Mouse (Mus musculus) forebrain, embryonic 16.5 days (tissue): Measurements from ENCODE around the gene Mcub. TPM values are rescaled to one million over a fixed set of nuclear protein-coding genes. Genes with fewer than 3 reads are reported as not detected.

Experiments
- ATAC-seq: fragments of 200-750 bp; cut with Nextera tagmentation; 2 replicates; pipeline ENCODE4 v1.8.0; 2017; ENCODE audit warnings: mild to moderate bottlenecking, moderate library complexity
- H3K27ac ChIP-seq: fragments of 300-500 bp; sonication (generic); 2 replicates; pipeline ENCODE4 v1.5.1; 2014; ENCODE audit warnings: low read length, control low read depth
- H3K27me3 ChIP-seq: fragments of 300-500 bp; sonication (generic); replicated peaks from 2 replicates; pipeline ENCODE4 v1.6.1; 2014; ENCODE audit warnings: low read length; ENCODE audit not compliant: control insufficient read depth, insufficient read depth
- H3K36me3 ChIP-seq: fragments of 300-500 bp; sonication (generic); 2 replicates; pipeline ENCODE4 v1.6.1; 2014; ENCODE audit not compliant: control insufficient read depth, insufficient read depth
- H3K4me1 ChIP-seq: fragments of 300-500 bp; sonication (generic); replicated peaks from 2 replicates; pipeline ENCODE4 v1.6.1; 2014; ENCODE audit warnings: low read length; ENCODE audit not compliant: control insufficient read depth, insufficient read depth
- H3K4me2 ChIP-seq: fragments of 300-500 bp; sonication (generic); 2 replicates; pipeline ENCODE4 v1.6.1; 2014; ENCODE audit warnings: mild to moderate bottlenecking, low read length, control low read depth
- H3K4me3 ChIP-seq: fragments of 300-500 bp; sonication (generic); replicated peaks from 2 replicates; pipeline ENCODE4 v1.5.1; 2014; ENCODE audit warnings: mild to moderate bottlenecking, low read length, control low read depth
- H3K9ac ChIP-seq: fragments of 300-500 bp; sonication (generic); replicated peaks from 2 replicates; pipeline ENCODE4 v1.6.1; 2014; ENCODE audit warnings: low read depth, low read length, control low read depth
- H3K9me3 ChIP-seq: fragments of 300-500 bp; sonication (generic); 2 replicates; pipeline ENCODE4 v1.6.1; 2016; ENCODE audit warnings: low read length; ENCODE audit not compliant: control insufficient read depth
- WGBS: fragments of 180-500 bp; shearing (Covaris S2); extraction: QIAGEN DNeasy Blood & Tissue Kit; methylation state at CpG from one replicate; pipeline ENCODE4 v1.1.7; 2014; 5-methylcytosine and 5-hydroxymethylcytosine counted together
- polyA plus RNA-seq: library from polyadenylated mRNA; unstranded; fragments of >200 nt; fragmentation: Nextera tagmentation; extraction: Ambion mirVana; gene quantifications from 2 replicates; pipeline ENCODE4 v1.2.1, GENCODE M21; 2015

Gene Mcub
- polyA plus RNA-seq, 1 experiment from 2014 or later, result 4.7 TPM

DNA sequence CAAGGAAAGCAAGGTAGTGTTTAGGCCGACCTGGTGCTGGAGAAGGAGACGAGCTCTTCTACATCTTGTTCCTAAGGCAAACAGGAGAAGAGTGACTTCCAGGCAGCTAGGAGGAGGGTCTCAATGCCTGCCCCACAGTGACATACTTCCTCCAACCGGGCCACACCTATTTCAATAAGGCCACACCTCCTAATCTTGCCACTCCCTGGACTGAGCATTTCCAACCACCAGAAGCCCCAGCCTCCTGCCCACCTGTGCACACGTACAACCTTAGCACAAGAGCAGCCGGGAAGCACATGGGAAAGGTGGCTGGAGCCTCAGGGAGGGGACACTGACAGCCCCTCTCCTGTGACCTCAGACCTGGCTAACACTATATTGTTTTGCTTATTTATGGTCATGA lies 78.0 kb downstream of the Mcub start:
- ATAC-seq, result no peak
- Histone ChIP-seq H3K9ac (no peak overlapping the region), H3K4me3 (no peak overlapping the region), H3K9me3 (no peaks in the 10 kb centered on the region), H3K27me3 (no peaks in the 10 kb centered on the region), H3K36me3 (peaks cover 6% of the 10 kb centered on the region), H3K27ac (no peak overlapping the region), H3K4me1 (no peaks in the 10 kb centered on the region), H3K4me2 (no peak overlapping the region)
- WGBS, result 89% methylated on average over 5 of the region's 5 CpGs

DNA sequence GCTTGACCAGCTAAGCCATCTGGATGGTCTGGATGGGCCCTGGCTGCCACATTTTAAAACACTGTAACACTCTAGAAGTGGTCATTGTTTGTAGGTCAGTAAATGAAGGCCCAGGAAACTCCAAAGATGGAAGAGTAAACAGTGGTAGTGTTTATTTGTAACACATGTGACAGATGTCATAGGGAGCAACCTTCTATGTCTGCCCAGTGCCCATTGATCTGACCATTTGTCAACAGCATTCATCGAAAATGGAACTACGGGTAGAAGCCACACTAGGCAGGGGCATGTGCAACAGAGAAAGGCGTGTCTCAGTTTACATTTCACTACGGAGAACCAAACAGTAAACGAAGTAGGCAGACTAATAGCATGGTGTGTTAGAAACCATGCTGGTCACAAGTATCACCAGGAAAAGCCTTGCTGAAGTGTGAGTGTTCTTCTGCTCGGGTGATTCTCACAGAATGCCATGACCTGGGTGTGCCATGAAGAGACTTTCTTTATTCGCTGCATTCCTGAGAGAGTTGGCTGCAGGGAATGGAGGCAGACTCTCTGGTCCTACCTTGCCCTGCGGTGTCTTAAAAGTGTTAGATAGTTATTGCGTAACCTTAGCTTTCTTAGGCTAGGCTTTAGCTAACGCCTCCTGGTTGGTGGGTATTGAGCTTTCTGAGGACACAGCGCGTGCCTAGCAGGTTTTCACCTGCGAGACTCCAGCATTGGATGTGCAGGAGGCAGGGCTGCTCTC lies 82.1 kb downstream of the Mcub start:
- Histone ChIP-seq H3K9me3 (no peaks in the 10 kb centered on the region), H3K4me2 (no peak overlapping the region), H3K4me3 (no peak overlapping the region), H3K4me1 (no peaks in the 10 kb centered on the region), H3K27me3 (no peaks in the 10 kb centered on the region), H3K36me3 (peaks cover 6% of the 10 kb centered on the region), H3K27ac (no peak overlapping the region), H3K9ac (no peak overlapping the region)
- ATAC-seq, result no peak
- WGBS, result 91% methylated on average over 13 of the region's 13 CpGs

DNA sequence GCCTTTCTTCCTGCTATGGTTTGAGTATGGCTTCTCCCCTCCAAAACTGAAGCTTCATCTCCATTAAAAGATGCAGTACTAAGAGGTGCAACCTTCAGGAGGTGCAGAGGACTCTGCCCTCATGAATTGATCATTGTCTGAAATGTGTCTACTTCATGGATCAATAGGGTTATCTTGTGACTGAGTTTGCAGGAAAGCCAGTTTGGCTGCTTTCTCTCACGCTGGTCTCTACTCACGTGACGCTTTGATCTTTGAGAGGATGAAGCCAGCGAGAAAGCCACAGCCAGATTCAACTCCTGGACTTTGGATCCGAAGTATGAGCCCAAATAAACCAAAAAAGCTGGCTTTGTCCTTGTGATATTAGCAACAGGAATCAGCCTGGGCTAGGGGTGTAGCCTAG lies 83.6 kb downstream of the Mcub start:
- WGBS, result 90% methylated on average over 5 of the region's 5 CpGs
- Histone ChIP-seq H3K36me3 (peaks cover 3% of the 10 kb centered on the region; the same call in 1 of the 2 replicates), H3K4me3 (no peak overlapping the region), H3K9me3 (no peaks in the 10 kb centered on the region), H3K27ac (no peak overlapping the region), H3K9ac (no peak overlapping the region), H3K27me3 (no peaks in the 10 kb centered on the region), H3K4me1 (no peaks in the 10 kb centered on the region), H3K4me2 (no peak overlapping the region)
- no peak for ATAC-seq

DNA sequence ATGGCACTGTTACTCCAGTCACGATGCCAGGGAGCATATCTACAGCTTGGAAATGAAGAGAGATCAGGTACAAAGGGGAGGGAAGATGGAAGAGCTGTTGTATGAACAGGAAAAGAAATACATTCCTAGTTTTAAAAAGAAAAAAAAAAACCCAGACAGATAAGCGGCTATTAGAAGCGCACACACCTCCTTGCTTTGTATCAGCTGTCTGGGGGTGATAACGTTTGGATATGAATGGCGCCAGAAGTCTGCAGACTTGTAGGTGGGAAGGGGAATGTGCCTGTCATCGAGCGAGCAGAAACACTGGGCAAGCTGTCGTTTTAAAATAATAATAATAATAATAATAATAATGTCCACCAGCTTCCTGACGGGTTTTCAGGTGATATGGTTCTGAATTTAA lies 84.4 kb downstream of the Mcub start:
- no peaks in the 10 kb centered on the region for H3K27me3 ChIP-seq
- no peak for ATAC-seq
- H3K4me2 ChIP-seq, result no peak overlapping the region
- H3K4me3 ChIP-seq, result no peak overlapping the region
- H3K27ac ChIP-seq, result no peak overlapping the region
- no peaks in the 10 kb centered on the region for H3K9me3 ChIP-seq
- no peaks in the 10 kb centered on the region for H3K4me1 ChIP-seq
- WGBS, result 85% methylated on average over 9 of the region's 9 CpGs
- H3K36me3 ChIP-seq, result peaks cover 3% of the 10 kb centered on the region; the same call in 1 of the 2 replicates
- no peak overlapping the region for H3K9ac ChIP-seq

DNA sequence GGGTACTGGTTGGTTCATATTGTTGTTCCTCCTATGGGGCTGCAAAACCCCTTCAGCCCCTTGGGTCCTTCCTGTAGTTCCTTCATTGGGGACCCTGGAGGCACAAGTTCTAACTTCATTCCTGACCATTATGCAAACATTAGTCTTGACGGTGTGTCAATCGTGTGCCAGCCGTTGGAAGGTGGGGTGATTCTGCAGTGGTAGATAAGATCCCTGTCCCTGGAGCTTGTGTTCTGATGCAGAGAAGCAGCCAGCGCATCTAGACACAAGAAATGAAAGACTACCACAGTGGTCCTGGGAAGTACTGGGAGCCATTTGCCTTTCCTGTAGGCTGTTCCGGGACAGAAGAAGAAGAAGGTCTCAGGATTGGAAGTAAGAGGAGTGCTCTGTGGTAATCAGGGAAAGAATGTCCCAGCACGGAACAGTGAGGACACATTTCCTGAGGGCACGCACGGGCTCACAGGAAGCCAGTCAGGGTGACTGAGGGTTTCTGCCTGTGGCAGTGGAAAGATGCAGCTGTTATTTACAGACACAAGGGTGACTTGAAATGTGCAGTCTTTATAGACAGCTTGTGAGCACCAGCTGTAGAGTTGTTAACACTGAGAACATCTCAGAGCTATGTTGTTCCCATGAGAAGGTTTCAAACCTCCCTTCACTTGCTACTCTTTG lies 88.9 kb downstream of the Mcub start:
- H3K27ac ChIP-seq, result no peak overlapping the region
- no peaks in the 10 kb centered on the region for H3K36me3 ChIP-seq
- no peaks in the 10 kb centered on the region for H3K27me3 ChIP-seq
- H3K4me3 ChIP-seq, result no peak overlapping the region
- WGBS, result 92% methylated on average over 8 of the region's 8 CpGs
- H3K4me1 ChIP-seq, result peaks cover 11% of the 10 kb centered on the region
- no peaks in the 10 kb centered on the region for H3K9me3 ChIP-seq
- ATAC-seq, result no peak
- H3K4me2 ChIP-seq, result no peak overlapping the region
- H3K9ac ChIP-seq, result no peak overlapping the region

DNA sequence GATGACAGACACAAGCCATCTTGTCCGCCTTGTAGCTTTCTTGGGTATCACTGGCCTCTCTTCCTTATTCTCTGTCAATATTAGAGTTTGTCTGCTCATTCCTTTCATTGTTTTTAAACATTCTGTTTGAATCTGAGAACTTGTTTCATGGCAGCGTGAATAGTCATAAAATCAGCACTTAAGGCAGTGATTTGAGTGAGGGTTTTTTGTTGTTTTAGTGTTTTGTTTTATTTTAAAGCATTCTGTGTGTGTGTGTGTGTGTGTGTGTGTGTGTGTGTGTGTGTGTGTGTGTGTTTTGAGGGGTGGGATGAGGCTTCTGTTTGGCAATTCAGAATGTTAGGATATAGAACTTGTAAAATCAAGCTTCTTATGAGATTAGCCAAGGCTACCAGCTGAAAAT lies 90.1 kb downstream of the Mcub start:
- ATAC-seq, result no peak
- Histone ChIP-seq H3K4me3 (no peak overlapping the region), H3K36me3 (no peaks in the 10 kb centered on the region), H3K4me2 (peak overlapping the region; percentile 86; the same call in 1 of the 2 replicates), H3K27me3 (no peaks in the 10 kb centered on the region), H3K27ac (no peak overlapping the region), H3K4me1 (peaks cover 11% of the 10 kb centered on the region), H3K9ac (no peak overlapping the region), H3K9me3 (no peaks in the 10 kb centered on the region)
- 55% methylated on average over 2 of the region's 2 CpGs for WGBS

DNA sequence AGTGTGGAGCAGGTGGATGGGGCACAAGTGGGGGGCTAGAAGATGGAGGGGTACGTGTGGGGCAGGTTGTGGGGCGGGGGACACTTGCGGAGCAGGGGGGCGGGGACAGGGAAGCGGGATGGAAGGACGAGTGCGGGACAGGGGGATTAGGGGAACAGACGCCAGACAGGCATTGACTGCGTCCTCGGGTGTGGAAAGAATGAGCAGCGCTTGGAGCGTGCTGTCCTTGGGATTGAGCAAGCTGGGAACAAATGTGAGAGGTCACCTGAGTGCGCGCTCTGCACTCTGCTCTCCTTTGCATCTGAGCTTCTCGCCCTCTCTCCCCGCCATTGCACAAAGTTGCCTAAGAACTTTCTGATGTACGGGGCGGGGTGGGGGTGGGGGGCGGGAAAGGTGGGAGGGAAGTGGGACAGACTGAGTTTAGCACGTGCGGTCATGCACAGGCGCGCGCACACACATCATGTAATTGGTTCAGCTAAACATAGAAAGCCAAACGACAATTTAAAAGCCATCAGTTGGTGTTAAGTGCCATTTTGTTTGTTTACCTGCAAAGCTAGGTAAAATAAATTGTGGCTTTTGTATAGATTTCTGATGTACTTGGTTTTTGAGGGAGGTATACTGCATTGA lies 90.8 kb downstream of the Mcub start:
- H3K4me2 ChIP-seq, result peak overlapping the region; percentile 86

DNA sequence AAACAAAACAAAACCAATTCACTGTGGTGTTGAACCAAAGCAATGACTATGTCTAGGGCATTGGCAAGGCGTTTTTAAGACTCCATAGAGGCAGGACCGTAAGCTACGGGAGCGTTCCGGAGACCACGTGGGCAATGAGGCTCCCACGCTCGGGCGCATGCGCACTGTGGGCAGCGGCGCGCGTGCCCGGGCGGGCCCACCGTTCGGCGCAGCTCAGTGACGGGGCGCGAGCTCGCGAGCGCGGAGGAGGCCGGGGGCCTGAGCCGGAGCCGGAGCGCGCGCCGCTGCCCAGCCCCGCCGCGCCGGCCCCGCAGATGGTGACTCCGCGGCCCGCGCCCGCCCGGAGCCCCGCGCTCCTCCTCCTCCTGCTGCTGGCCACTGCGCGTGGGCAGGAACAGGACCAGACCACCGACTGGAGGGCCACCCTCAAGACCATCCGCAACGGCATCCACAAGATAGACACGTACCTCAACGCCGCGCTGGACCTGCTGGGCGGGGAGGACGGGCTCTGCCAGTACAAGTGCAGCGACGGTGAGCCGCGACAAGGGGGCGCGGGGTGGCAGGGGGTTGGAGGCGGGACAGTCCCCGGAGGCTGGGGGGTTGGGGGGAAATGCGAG lies 91.5 kb downstream of the Mcub start, which contains the start of gene Pla2g12a:
Gene Pla2g12a, plus strand, starts transcription at position 202 of the 617 bp plus-strand sequence.
- Histone ChIP-seq H3K4me3 (peak within 1 kb of the TSS; percentile 80), H3K9ac (peak within 1 kb of the TSS; percentile 84), H3K36me3 (no peaks in the 10 kb centered on the region), H3K9me3 (no peaks in the 10 kb centered on the region), H3K27ac (peak within 1 kb of the TSS; percentile 60), H3K4me2 (peak within 1 kb of the TSS; percentile 86), H3K27me3 (no peaks in the 10 kb centered on the region), H3K4me1 (peaks cover 11% of the 10 kb centered on the region)
- WGBS, result under 1% methylated on average over 62 of the region's 66 CpGs
- peak; percentile 96 for ATAC-seq

More for the DNA sequence above, 90.8 kb downstream of the Mcub start:
- Histone ChIP-seq H3K27me3 (no peaks in the 10 kb centered on the region), H3K9me3 (no peaks in the 10 kb centered on the region), H3K4me1 (peaks cover 11% of the 10 kb centered on the region), H3K27ac (no peak overlapping the region), H3K4me3 (peak overlapping the region; percentile 80), H3K9ac (peak overlapping the region; percentile 84), H3K36me3 (no peaks in the 10 kb centered on the region)
- peak; percentile 48 for ATAC-seq
- WGBS, result under 1% methylated on average over 25 of the region's 25 CpGs

DNA sequence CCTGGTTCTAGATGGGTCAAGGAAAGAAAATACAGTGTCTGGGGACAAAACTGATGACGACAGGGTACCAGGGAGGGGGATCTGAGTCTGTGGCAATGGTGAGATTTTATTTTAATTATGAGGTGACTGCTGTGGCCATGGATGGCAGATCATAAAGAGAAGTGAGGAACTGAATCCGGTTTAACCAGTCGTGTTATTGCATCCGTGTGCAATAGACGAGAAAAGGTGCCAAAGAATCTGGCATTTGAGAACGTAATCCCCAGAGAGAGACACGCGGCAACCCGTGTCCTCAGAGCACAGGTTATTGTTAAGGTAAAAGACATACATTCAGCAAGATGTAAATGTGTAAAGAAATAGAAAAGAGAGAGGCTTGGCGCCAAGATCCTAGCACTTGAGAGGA lies 92.7 kb downstream of the Mcub start:
- Histone ChIP-seq H3K27ac (no peak overlapping the region), H3K9ac (no peak overlapping the region), H3K36me3 (no peaks in the 10 kb centered on the region), H3K9me3 (no peaks in the 10 kb centered on the region), H3K4me3 (no peak overlapping the region), H3K27me3 (no peaks in the 10 kb centered on the region), H3K4me2 (no peak overlapping the region), H3K4me1 (peaks cover 11% of the 10 kb centered on the region)
- no peak for ATAC-seq
- WGBS, result 81% methylated on average over 10 of the region's 10 CpGs
